Mouse (Mus musculus): ENCODE results near the gene Gm17409.

DNA sequence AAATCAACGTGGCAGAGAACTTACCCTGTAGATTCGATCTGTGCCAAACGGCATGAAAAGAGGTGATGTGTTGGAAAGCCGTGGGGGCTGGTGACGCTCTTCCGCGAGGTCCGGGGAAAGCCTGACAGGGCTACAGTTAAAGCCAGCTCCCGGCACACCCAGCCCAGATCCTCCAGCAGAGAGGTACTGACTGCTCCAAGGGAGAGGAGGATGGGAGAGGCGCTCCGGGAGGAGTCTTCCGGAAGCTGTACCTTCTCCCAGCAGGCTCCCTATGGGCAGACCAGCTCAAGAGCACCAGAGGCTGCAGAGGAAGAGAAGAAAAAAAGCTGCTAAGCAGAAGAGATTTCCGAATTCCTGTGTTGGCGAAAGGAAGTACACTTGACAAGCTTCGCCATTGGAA, 46.1 kb downstream of the Gm17409 start:
- TF ChIP-seq CTCF (IDR thresholded peaks at IDR 0.05; ENCODE audit: control insufficient read depth, insufficient read depth, insufficient replicate concordance, low read depth, low read length) (no peak), POLR2A (IDR thresholded peaks at IDR 0.05; ENCODE audit: control insufficient read depth, low read depth, low read length) (no peak)
